ENCODE assay signal across 8 mouse cellular contexts in genomic region chr9:103092248-103092647, GRCm38 (mm10). TPM values are rescaled to one million over a fixed set of nuclear protein-coding genes. Genes with fewer than 3 reads are reported as not detected.
DNase-seq lines count a peak whose midpoint lies in the region.

No protein-coding gene starts in this region.

- peak; percentile 88 for DNase-seq in adrenal gland, postnatal 14 days
- DNase-seq in embryo, embryonic 10 days (ENCODE audit: low spot score), result peak; percentile 88
- peak; percentile 78 for DNase-seq in gastrocnemius, postnatal 14 days
- DNase-seq in hindlimb bud, embryonic 11.5 days (ENCODE audit: extremely low spot score, low read depth, low spot score), result peak; percentile 54
- DNase-seq in left cerebral cortex, postnatal 36 days (ENCODE audit: low spot score in 2 of 2), result peak; percentile 78 to 81
- peak; percentile 93 for DNase-seq in mesoderm, embryonic 11.5 days (ENCODE audit: low read depth, low spot score)
- peak; percentile 81 for DNase-seq in right cerebral cortex, postnatal 14 days
- DNase-seq in adipocyte (ENCODE audit: low spot score), result no peak

- intact Hi-C loops in gastrocnemius, postnatal 14 days (cut with DNase I; ENCODE audit: low total_unique reads), result no loop called here
- intact Hi-C loops in left cerebral cortex, postnatal 36 days (cut with DNase I), result loop anchor here (5.0 kb wide), 1 partner anchor 210 kb away; no protein-coding TSS in a partner anchor

RNA-seq across cellular contexts. Expression of gene Rab6b, which starts 19.3 kb away (rescaled TPM):
- total RNA-seq in adrenal gland, postnatal 14 days (2021), result 3.1 and 9.2 TPM in 2 replicates
- total RNA-seq in gastrocnemius, postnatal 14 days (2021), result under 1 TPM; 0.78 to 0.96 TPM
- 100 to 1,000 TPM; 607 to 644 TPM for total RNA-seq in left cerebral cortex, postnatal 36 days (2021)

Comparison
In these comparisons a context has a peak if more than half of its experiments do, and no peak if none do; other contexts are left out.
1. RNA of gene Rab6b, which starts 19.3 kb away (total RNA-seq): 607 to 644 TPM in left cerebral cortex, postnatal 36 days; 3.1 to 9.2 TPM in adrenal gland, postnatal 14 days and 0.78 to 0.96 TPM in gastrocnemius, postnatal 14 days; every median in the first group is over 10 times any median in the second.